Mouse (Mus musculus): ENCODE results near the gene Zfp865. TPM values are rescaled to one million over a fixed set of nuclear protein-coding genes. Genes with fewer than 3 reads are reported as not detected.

The Zfp865 gene
- polyA plus RNA-seq, 1 experiment: 194 TPM

DNA sequence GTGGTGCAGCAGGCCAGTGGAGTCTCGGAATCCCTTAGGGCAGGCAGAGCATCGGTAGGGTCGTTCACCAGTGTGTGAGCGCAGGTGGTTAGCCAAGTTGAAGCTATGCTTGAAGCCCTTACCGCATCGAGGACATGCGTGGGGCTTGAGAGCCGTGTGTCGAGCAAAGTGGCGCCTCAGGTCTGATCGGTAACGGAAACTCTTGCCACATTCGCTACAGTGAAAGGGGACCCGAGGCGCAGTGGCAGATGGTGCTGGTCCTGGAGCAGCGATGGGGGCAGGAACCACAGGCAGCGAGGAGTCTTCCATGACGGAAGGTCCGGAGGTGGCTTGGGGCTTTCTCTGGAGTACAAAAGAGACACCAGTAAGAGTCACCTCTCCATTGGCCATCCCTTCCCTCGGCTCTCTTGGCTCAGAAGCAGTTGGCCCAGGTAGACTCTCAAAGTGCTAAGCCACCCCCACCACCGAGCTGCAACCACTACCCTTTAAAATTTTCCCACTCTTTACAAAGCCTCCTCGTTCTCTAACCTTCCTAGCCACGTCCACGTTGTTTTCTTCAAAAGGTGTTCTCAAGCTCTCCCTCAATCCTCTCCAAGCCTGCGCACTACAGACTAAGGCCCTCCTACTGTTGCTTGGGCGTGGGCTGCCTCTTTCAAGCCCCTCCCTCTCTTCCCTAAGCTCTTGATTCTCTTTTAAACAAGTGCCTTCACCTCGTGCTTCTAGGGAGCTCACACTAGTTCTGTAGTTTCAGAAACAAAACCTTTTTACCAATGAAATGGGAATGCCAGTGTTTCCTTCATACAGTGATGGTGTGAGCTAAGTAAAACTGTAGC lies 7.3 kb upstream of the Zfp865 start:
- TF ChIP-seq GATA1 (IDR thresholded peaks at IDR 0.05; ENCODE audit: low read length): no peak

GRCm38 (mm10) chr7:5014251-5015117 lies 5.7 kb upstream of the Zfp865 start, which contains the start of the genes Zfp524 and Fiz1:
Zfp524 (plus strand) TSS chr7:5014415.
Fiz1 (minus strand) TSS chr7:5014697.
- TF ChIP-seq GATA1 (IDR thresholded peaks at IDR 0.05; ENCODE audit: low read length): no peak

DNA sequence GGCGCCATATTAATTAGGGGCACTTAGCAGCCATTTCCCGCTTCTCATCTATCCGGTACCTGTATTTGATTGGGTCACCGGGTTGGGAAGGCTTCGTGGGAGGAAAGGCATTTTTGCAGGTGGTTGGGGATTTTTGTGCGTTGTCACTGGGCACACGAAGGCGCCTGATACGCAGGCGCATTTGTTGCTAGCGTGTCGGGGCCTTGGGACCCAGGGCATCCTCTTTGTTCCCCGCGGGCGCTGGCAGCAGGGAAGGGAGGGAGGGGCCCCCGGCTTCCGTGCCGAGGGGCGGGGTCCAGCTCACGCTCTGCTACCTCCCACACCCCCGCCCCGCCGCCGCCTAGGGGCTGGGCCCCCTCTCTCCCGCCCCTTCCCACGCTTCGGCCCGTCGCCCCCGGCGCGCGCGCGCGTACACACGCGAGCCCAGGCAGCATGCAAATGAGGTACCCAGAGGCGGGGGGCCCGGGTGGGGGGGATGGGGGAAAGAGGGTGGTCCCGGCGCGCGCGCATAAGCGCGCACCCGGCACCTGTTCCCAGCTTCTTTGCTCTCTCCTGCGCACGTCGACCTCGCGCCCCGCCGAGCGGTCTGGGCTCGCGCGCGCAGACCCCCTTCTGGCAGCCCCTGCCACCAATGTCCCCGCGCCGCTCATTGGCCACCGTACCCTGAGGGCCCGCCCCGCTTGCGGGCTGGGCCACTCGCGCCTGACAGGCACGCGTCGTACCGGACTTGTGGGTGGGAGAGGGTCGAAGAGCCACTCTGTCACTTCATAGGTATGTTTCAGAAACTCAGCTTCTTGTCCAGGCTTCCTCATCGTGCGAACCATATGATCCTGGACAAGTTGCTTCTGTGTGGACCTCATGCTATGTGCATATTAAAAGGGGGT lies 4.8 kb upstream of the Zfp865 start, which contains the start of gene Gm44973:
TSS of gene Gm44973 (plus strand) at position 379 of the 884 bp plus-strand sequence.
- no peak for TF ChIP-seq GATA1 (IDR thresholded peaks at IDR 0.05; ENCODE audit: low read length)

DNA sequence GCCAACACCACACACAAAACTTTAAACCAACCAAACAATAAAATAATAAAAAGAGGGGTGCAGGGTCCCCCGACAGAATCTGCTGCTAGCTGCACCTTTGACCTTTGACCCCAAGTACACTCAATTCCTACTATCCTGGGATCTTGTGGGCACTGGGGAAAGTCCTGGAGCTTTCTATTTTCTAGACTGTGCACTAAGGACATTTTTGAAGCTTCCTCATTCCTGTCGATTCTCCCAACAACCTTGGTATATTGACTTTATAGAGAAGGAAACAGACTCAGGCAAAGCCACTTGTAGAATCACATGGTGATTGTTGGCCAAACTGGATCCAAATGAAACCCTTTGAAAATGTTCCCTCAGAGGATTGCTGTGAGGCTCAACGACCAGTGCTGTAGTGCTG lies 4.1 kb upstream of the Zfp865 start:
- no peak for TF ChIP-seq GATA1 (IDR thresholded peaks at IDR 0.05; ENCODE audit: low read length)

GRCm38 (mm10) chr7:5016920-5017319 lies 3.3 kb upstream of the Zfp865 start:
- TF ChIP-seq GATA1 (IDR thresholded peaks at IDR 0.05; ENCODE audit: low read length): no peak

DNA sequence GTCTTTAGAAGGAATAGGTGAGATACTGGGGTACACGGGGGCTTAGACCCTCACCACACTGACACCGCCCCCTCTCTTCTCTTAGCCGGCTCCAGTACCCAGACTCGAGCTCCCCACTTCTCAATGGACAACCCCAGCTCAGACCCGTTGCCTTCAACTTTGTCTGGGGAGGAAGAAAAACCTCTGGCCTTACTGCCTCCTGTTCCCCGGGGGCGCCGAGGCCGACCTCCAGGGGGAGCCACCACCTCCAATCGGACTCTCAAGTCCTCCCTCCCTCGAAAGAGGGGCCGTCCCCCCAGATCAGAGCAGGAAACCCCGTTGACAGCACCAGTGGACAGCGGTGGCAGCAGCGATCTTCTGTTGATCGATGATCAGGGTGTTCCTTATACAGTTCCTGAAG lies 2.8 kb upstream of the Zfp865 start:
- TF ChIP-seq GATA1 (IDR thresholded peaks at IDR 0.05; ENCODE audit: low read length): no peak

- no peak for TF ChIP-seq GATA1 (IDR thresholded peaks at IDR 0.05; ENCODE audit: low read length)
Measured at GRCm38 (mm10) chr7:5017931-5018330, 2.2 kb upstream of the Zfp865 start.

DNA sequence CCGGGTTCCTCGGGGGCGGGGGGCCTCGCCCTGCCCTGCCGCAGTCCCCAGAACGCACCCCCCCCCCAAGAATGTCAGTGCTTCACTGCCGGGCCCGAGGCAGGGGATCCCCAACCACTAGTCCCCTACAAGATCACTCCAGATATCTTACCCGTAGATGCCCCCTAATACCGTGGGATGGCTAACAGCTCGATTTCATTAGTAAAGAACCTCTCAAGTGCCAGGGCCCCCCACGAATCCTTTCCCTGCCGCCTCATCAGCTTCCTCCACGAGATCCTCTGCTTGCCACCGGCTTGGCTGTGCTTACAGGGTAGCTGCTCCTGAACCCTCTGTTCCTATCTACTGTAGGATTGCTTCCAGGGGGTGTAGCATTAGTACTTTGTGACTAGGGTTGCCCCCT lies 509 bp downstream of the Zfp865 start:
- TF ChIP-seq GATA1 (IDR thresholded peaks at IDR 0.05; ENCODE audit: low read length): no peak

GRCm38 (mm10) chr7:5021197-5021596 lies 1.0 kb downstream of the Zfp865 start:
- TF ChIP-seq GATA1 (IDR thresholded peaks at IDR 0.05; ENCODE audit: low read length): no peak

DNA sequence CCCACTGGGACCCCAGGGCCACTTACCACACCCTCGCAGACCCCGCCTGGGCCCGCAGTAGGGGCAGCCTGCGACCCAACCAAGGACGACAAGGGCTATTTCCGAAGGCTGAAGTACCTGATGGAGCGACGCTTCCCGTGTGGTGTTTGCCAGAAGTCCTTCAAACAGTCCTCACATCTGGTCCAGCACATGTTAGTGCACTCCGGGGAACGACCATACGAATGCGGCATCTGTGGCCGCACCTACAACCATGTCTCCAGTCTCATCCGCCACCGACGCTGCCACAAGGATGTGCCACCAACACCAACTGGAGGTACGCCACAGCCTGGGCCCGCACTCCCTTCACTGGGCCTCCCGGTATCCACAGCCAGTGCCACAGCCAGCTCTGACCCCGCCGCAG lies 9.4 kb downstream of the Zfp865 start:
- no peak for TF ChIP-seq GATA1 (IDR thresholded peaks at IDR 0.05; ENCODE audit: low read length)

DNA sequence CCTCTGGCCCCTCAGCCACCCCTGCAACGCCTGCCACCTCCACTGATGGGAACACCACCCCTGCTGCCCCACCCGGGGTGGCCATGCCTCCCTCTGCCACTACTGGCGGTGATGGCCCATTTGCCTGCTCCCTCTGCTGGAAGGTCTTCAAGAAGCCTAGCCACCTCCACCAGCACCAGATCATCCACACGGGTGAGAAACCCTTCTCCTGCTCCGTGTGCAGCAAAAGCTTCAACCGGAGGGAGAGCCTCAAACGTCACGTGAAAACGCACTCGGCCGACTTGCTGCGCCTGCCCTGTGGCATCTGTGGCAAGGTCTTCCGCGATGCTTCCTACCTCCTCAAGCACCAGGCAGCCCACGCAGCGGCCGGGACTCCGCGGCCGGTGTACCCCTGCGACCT lies 9.8 kb downstream of the Zfp865 start:
- no peak for TF ChIP-seq GATA1 (IDR thresholded peaks at IDR 0.05; ENCODE audit: low read length)

- no peak for TF ChIP-seq GATA1 (IDR thresholded peaks at IDR 0.05; ENCODE audit: low read length)
Measured at GRCm38 (mm10) chr7:5030554-5031275, 10.5 kb downstream of the Zfp865 start.

DNA sequence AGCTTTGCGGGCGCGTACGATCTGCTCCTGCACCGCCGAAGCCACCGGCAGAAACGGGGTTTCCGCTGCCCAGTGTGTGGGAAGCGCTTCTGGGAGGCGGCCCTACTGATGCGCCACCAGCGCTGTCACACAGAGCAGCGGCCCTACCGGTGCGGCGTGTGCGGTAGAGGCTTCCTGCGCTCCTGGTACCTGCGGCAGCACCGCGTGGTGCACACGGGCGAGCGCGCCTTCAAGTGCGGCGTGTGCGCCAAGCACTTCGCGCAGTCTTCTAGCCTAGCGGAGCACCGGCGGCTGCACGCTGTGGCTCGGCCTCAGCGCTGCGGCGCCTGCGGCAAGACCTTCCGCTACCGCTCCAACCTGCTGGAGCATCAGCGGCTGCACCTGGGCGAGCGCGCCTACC lies 11.3 kb downstream of the Zfp865 start:
- TF ChIP-seq GATA1 (IDR thresholded peaks at IDR 0.05; ENCODE audit: low read length): no peak

DNA sequence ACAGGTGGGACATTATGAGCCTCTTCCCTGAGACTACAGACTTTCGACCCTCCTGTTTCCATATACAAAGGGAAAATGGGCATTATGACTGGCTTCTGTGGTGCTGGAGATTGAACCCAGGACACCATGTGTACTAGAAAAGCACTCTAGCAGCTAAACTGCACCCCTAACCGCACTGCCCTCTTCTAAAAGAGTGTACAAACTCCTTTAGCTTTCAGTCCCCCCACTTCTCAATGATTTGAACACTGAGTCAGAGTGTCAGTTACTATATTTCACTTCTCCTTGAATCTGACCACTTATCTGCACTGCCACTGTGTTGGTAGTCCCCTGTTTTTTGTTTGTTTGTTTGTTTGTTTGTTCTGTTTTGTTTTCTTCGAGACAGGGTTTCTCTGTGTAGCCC lies 13.6 kb downstream of the Zfp865 start, which contains the start of gene 4632433K11Rik:
TSS of gene 4632433K11Rik (plus strand) at position 301 of the 400 bp plus-strand sequence.
- TF ChIP-seq GATA1 (IDR thresholded peaks at IDR 0.05; ENCODE audit: low read length): no peak
